Mouse (Mus musculus) C2C12 (cell line): ENCODE results near the gene Ascl1.

ENCODE experiments used
- CEBPB ChIP-seq: IDR thresholded peaks from one replicate; pipeline ENCODE4 v1.6.1; 2011; ENCODE audit warnings: low read depth, mild to moderate bottlenecking, control low read depth, moderate library complexity
- CTCF ChIP-seq: IDR thresholded peaks from one replicate; pipeline ENCODE4 v1.5.1; 2011; ENCODE audit not compliant: control insufficient read depth, insufficient read depth, insufficient read length
- MAX ChIP-seq: IDR thresholded peaks from one replicate; pipeline ENCODE4 v1.6.1; 2011; ENCODE audit warnings: mild to moderate bottlenecking, control low read depth
- MYOD1 ChIP-seq: IDR thresholded peaks from one replicate; pipeline ENCODE4 v1.6.1; 2011; ENCODE audit warnings: low read depth; ENCODE audit not compliant: control insufficient read depth, insufficient read length
- MYOG ChIP-seq: IDR thresholded peaks from one replicate; pipeline ENCODE4 v1.6.1; 2011; ENCODE audit not compliant: control insufficient read depth, insufficient read length; ENCODE audit errors: extremely low read depth
- USF1 ChIP-seq: IDR thresholded peaks from one replicate; pipeline ENCODE4 v1.6.1; 2011; ENCODE audit warnings: low read depth, mild to moderate bottlenecking, control low read depth, moderate library complexity

- TF ChIP-seq CTCF (no peak), MAX (no peak), USF1 (no peak), MYOG (no peak), MYOD1 (no peak), CEBPB (no peak)
These were observed 8.8 kb upstream of the Ascl1 start for GRCm38 (mm10) chr10:87502283-87502682.
